Mouse (Mus musculus) hindbrain, embryonic 11.5 days (tissue): ENCODE results near the gene Zbtb16. TPM values are rescaled to one million over a fixed set of nuclear protein-coding genes. Genes with fewer than 3 reads are reported as not detected.

ENCODE experiments used
- ATAC-seq: fragments of 200-750 bp; cut with Nextera tagmentation; 2 replicates; pipeline ENCODE4 v1.8.0; 2017; ENCODE audit warnings: mild to moderate bottlenecking, moderate TSS enrichment, moderate library complexity; ENCODE audit not compliant: low FRiP score
- DNase-seq: peaks from one replicate; pipeline ENCODE4 v3.0.0-alpha.2; 2015; ENCODE audit warnings: low spot score
- H3K27ac ChIP-seq: fragments of 300-500 bp; sonication (generic); 2 replicates; pipeline ENCODE4 v1.5.1; 2014; ENCODE audit warnings: mild to moderate bottlenecking, low read depth, low read length
- H3K27me3 ChIP-seq: fragments of 300-500 bp; sonication (generic); 2 replicates; pipeline ENCODE4 v1.6.1; 2014; ENCODE audit warnings: mild to moderate bottlenecking, low read length, moderate library complexity, mixed read lengths; ENCODE audit not compliant: control insufficient read depth, insufficient read depth
- H3K36me3 ChIP-seq: fragments of 300-500 bp; sonication (generic); 2 replicates; pipeline ENCODE4 v1.6.1; 2014; ENCODE audit warnings: mild to moderate bottlenecking, low read length, moderate library complexity, mixed read lengths; ENCODE audit not compliant: control insufficient read depth, insufficient read depth
- H3K4me1 ChIP-seq: fragments of 300-500 bp; sonication (generic); replicated peaks from 2 replicates; pipeline ENCODE4 v1.6.1; 2014; ENCODE audit warnings: low read length, mixed read lengths; ENCODE audit not compliant: control insufficient read depth, insufficient read depth
- H3K4me2 ChIP-seq: fragments of 300-500 bp; sonication (generic); replicated peaks from 2 replicates; pipeline ENCODE4 v1.6.1; 2014; ENCODE audit warnings: mild to moderate bottlenecking, low read depth, low read length
- H3K4me3 ChIP-seq: fragments of 300-500 bp; sonication (generic); 2 replicates; pipeline ENCODE4 v1.5.1; 2014; ENCODE audit warnings: low read depth, low read length
- H3K9ac ChIP-seq: fragments of 300-500 bp; sonication (generic); 2 replicates; pipeline ENCODE4 v1.6.1; 2014; ENCODE audit warnings: low read depth, low read length
- H3K9me3 ChIP-seq: fragments of 300-500 bp; sonication (generic); 2 replicates; pipeline ENCODE4 v1.6.1; 2016; ENCODE audit warnings: low read length; ENCODE audit not compliant: control insufficient read depth
- WGBS: fragments of 180-500 bp; shearing (Covaris S2); extraction: QIAGEN DNeasy Blood & Tissue Kit; methylation state at CpG from one replicate; pipeline ENCODE4 v1.1.7; 2014; 5-methylcytosine and 5-hydroxymethylcytosine counted together
- polyA plus RNA-seq: library from polyadenylated mRNA; unstranded; fragments of >200 nt; fragmentation: Nextera tagmentation; extraction: Ambion mirVana; gene quantifications from 2 replicates; pipeline ENCODE4 v1.2.1, GENCODE M21; 2014

The Zbtb16 gene
- polyA plus RNA-seq, 1 experiment from 2014 or later, result 10.6 TPM

GRCm38 (mm10) chr9:48604939-48605598 lies 231.0 kb downstream of the Zbtb16 start, which contains the start of gene Nnmt:
Nnmt (minus strand) TSS chr9:48605153.
- Histone ChIP-seq H3K9me3 (no peaks in the 10 kb centered on the region), H3K27ac (no peak within 1 kb of the TSS), H3K9ac (no peak within 1 kb of the TSS), H3K27me3 (no peaks in the 10 kb centered on the region), H3K4me1 (no peaks in the 10 kb centered on the region), H3K36me3 (no peaks in the 10 kb centered on the region), H3K4me2 (no peak within 1 kb of the TSS), H3K4me3 (no peak within 1 kb of the TSS)
- DNase-seq (no peak), ATAC-seq (no peak)
- whole genome bisulfite sequencing, result 53% methylated on average over 8 of the region's 8 CpGs

Other genes starting within 250 kb of the Zbtb16 start
- gene Nnmt, start 231.1 kb downstream of the Zbtb16 start, polyA plus RNA-seq, result 0.81 and 1.2 TPM in 2 replicates
- 1.6 and 1.8 TPM in 2 replicates for gene Htr3a, start 74.9 kb upstream of the Zbtb16 start, polyA plus RNA-seq
- gene Htr3b, start 128.8 kb upstream of the Zbtb16 start, polyA plus RNA-seq, result 0.31 and 0.50 TPM in 2 replicates
- 37.9 and 40.1 TPM in 2 replicates for gene Usp28, start 149.2 kb upstream of the Zbtb16 start, polyA plus RNA-seq
- gene Zw10, start 219.4 kb upstream of the Zbtb16 start, polyA plus RNA-seq, result 48.1 and 52.8 TPM in 2 replicates
- gene Tmprss5, start 245.0 kb upstream of the Zbtb16 start, polyA plus RNA-seq, result 1.1 and 1.2 TPM in 2 replicates